Mouse (Mus musculus): ENCODE data around the gene Olfr810.

Olfr810 gene

DNA sequence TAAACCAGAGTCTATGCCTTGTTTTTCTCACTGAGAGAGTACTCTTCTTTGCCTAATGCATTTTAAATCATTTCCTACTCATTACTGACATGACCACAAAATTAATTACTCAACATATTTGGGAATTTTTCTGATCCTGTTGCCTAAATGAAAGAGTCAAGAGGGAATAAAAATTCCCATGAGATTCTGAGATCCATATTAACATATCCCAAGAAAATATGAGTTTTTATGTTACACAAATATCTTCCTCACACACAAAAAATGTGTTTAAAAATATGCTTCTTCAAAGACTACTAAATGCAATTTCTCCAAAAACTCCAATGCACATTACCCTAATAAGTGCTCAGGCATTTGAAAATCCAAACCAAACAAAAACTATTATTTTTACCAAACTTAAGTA is at the start of gene Olfr810:
Gene Olfr810, minus strand, starts transcription at position 101 of the 400 bp plus-strand sequence.
- no peak for DNase-seq (ENCODE audit: inconsistent age in 2 of 2, low spot score in 1 of 2)

- no peak for DNase-seq (ENCODE audit: inconsistent age in 2 of 2, low spot score in 1 of 2)
Observed at GRCm38 (mm10) chr10:129804296-129804695, 9.6 kb upstream of the Olfr810 start, which contains the start of gene Olfr811. Olfr811 (minus strand) TSS chr10:129804396.

- no peak for DNase-seq (ENCODE audit: inconsistent age in 2 of 2, low spot score in 1 of 2)
Observed at GRCm38 (mm10) chr10:129778123-129778522, 16.6 kb downstream of the Olfr810 start.

DNA sequence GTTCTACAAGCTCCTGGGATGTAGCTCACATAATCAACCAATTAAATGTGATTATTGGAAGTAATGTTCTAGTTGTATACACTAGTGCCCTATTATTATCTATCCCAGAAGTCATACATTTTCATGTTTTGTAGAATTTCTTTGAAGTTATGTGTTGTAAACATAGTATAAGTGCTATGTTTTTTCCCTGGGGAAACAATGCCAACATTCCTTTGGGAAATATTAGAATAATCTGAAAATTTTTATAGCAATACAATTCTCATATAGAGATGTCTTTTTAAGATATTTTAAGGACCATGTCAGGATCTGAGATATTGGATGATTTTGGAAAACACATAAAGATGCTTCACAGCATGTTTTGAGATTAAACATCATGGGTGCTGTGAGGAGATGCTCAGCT is 20.4 kb downstream of the Olfr810 start, which contains the start of gene Olfr809:
Gene Olfr809, plus strand, starts transcription at position 301 of the 400 bp plus-strand sequence.
- no peak for DNase-seq (ENCODE audit: inconsistent age in 2 of 2, low spot score in 1 of 2)

- DNase-seq (ENCODE audit: inconsistent age in 2 of 2, low spot score in 1 of 2): no peak
Observed at GRCm38 (mm10) chr10:129765182-129765581, 29.5 kb downstream of the Olfr810 start, which contains the start of gene Olfr808. Olfr808 (plus strand) TSS chr10:129765482.

- DNase-seq (ENCODE audit: inconsistent age in 2 of 2, low spot score in 1 of 2): no peak
Observed at GRCm38 (mm10) chr10:129757693-129758092, 37.0 kb downstream of the Olfr810 start, which contains the start of gene Olfr807. Olfr807 (minus strand) TSS chr10:129757793.

DNA sequence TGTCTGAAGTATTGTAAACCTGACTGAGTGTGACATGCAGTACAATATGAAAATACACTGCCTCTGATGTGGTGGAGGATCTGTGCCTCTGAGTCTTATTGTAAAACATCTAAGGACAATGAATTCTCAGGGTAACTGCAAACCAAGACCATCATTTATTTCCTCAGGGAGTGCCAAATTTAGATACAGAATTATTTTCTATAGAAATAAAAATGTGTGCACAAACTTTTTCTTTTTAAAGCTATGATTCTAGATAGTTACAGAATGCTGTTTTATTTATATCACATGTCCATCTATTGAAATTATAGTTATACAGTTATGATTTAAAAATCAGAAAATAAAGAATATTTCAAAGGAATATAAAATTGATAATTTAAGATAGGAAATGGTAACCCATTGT is 52.9 kb downstream of the Olfr810 start, which contains the start of gene Olfr806:
Gene Olfr806, minus strand, starts transcription at position 101 of the 400 bp plus-strand sequence.
- no peak for DNase-seq (ENCODE audit: inconsistent age in 2 of 2, low spot score in 1 of 2)

Measured in adrenal gland, adult (tissue).